Mouse (Mus musculus): ENCODE measurements around the gene Nr5a1.

Gene Nr5a1

DNA sequence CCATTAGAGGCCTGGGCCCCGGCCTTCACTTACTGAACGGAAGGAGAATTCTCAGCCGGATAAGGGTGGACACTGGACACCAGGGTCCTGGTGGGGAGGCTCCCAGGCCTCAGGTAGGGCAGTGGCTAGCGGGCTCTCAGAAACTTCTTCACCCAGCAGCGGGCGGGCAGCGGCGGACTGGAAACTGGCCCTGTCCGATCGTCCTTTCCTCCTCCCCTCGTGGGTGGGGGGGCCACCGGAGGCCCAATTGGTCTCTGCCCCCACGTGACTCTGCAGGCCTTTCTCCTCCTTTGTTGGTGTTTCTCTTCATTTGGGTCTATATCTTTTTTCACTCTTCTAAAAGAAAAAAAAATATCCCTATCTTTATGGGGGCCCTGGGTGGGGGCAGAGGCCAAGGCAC, at the start of gene Nr5a1:
Gene Nr5a1 (minus strand): TSS at position 219 of the 400 bp plus-strand sequence.
- DNase-seq: no peak

DNA sequence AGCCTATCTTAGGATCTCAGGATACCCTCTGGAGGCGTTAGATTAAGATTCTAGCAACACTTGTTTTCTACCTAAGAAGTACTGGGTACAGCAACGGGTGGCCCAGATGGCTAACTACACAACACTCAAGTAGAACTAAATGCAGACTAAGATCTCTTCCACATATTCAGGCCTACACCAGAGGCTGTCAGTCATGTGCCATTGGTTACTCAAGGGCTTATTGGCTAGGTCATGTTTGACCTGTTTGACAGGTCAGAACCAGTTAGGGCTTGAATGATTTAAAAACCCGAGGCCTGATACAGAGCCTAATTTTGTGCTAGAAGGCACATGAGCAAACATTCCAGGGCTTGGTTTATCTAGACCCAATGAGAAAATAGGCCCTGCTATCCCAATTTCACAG, 25.5 kb upstream of the Nr5a1 start:
- no peak for DNase-seq

DNA sequence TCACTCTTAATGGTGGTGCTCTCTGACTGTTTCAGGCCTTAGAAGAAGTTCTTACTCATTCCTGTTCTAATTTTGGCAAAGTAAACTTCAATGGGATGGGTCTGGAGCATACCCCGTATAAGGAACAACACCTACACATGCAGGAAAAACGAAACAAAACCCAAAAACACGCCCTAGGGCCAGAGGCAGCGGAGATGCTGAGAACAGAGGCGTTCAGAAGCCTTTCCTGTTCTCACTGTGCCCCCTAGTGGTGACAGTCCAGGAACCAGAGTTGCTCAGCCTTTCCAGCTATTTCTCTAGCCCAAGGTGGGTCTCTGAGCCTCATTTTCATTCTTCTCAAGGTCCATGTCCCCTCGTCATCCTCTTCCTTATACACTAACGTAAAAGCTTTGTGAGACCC, 25.1 kb upstream of the Nr5a1 start:
- DNase-seq: peak; percentile 67

DNA sequence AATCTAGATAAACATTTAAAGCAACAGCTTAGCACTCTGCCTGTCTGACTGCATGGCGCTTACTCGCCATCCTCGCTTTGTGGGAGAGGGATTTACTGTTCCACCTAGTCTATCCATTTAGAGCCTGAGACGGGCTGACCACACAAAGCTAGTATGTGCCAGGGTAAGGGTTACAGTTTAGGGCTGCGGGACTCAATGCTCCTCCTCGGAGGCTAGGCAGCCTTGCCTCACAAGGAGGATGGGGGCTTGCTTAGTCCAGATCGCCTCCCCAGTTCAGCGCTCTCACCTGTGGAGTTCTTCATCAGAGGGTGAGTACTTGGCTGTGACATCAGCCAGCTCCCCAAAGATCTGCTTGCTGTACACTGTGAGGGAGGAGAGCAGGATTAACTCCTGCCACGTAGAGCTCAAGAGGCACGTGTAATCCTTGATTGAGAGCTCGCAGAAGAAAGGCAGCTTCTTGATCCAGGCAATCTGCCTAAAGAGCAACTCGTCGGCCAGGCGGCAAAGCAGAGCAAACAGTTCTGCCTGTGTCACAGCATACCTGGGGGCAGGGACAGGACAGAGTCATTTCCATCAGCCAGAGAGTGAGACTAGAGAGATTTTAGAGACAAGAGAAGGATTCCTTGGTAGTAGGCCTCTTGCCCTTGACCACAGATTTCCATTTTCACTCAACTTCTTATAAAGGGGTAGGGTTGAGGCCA, 24.4 kb upstream of the Nr5a1 start:
- no peak for DNase-seq

DNA sequence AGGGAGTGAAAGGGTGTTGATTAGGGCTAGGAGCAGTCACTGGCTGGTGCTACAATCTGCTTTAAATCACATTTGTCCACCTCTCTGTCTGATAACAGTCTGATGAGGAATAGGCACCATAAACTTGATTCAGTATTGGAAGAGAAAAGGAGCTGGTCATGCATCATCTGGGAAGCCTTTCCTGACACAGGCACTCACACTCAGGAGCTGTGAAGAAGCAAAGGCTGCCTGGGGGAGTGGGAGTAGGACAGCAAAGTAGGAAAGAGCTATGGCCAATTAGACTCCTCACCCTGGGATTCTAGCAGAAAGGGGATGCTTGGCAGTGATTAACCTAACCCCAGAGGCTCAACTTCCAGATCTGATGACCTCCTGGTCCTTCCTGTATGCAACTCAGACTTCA, 21.4 kb upstream of the Nr5a1 start:
- DNase-seq: no peak

DNA sequence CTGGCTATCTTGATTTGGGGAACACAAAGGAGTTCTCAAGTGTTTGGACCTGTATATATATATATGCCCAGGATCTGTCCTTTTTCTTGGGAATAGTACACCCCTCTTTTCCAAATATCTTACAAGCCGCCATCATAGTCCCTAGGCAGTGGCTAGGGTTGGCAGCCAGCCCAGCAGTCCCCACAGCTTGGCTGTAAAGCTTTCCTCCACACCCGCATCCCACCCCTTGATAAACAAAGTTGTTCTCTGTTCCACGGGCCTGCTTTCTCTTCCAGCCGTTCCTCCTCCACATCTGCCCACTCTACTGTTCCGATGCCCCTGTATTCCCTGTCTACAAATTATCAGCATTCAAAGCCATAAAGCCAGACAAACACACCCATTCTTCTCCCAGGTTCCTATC, 20.4 kb upstream of the Nr5a1 start:
- no peak for DNase-seq

DNA sequence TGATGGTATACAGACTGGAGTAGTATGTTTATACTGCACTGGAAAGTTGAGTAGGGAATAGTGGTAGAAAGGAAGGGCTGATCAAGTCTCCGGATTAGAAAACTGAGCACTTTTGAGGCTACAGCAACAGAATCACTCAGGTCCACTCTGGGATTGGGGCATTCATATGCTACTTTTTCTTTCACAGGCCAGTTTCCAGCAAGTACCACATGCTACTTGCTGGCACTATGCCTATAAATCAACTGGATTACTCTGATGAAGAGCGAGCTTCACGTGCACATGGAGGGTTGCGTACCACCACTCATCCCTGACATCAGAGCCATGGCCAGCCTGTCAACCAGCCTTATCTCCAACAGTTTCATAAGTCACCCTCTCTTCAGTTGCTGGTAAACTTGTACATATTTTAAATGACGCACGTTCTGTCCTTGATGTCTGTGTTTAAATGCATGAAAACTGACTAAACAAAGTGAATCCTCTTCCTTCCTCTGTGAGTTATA, 16.0 kb upstream of the Nr5a1 start:
- no peak for DNase-seq

DNA sequence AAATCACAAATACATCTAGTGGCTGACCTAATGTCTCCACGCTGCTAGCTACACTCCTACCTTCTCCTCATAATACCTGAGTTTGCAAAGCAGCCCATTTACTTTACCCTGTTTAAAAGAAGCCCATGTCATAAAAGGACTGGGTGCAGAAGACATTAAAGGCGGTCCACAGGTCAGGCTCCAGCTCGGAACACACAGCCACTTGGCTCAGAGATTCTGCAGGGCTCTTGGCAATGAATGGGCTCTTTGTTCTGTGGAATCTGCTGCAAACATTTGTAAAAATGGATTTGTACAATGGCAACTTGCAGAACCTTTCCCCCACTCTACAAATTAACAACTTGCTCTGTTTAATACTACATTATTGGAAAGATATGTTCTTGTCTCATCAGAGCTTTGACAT, 11.1 kb upstream of the Nr5a1 start:
- no peak for DNase-seq

DNA sequence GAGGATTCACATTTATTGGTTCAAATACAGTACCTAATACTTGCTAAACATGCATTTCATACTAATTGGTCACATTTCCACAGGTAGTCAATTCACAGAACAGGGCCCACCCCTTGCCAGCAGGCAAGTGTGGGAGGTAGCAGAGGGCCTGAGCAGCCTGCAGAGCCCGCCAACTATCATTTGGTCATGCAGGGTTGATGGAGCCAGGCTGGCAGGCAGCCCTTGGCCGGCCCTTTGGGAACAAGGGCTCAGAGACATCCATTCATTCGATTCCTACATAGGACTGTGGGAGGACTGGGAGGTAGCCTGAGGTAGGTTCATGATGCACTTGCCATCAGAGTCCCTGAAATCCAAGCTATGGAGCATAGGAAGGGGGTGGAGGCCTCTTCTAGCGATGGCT, 9.0 kb upstream of the Nr5a1 start:
- no peak for DNase-seq

DNA sequence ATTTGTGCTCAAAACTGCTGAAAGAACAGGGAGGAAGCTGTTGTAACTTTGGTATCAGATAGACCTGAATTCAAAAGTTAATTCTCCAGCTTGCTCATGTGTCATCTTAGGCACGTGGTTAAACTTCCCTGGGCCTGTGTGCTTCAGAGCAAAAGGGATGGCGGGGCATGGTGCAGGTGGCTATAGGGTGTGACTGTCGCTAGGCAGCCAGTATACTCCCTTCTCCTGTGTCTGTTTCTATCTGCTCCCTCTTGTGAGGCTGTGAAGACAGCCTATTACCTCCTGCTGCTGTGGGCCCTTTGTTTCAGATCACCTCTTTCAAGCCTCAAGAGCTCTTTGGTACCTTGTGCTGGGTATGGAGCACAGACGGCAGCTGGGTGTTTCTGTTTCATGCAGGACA, 7.7 kb upstream of the Nr5a1 start:
- no peak for DNase-seq

DNA sequence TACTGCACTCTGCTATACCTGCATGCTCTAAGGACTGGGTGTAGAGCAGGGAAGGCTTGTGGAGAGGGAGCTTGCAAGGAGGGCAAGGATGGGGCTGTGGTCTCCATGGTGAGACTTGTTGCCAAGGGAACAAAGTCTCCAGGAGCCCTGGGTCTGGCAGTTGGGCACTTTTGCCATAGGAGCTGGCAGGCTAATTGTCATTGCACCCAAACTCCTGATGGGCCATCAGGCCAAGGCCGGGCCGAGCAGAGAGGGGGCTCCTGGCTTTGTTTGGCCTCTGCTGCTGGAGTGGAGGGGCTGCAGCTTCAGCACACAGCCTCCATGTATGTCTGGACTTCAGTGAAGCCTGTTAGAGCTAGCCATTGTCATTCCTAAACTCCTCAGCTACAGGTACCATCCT, 6.3 kb upstream of the Nr5a1 start:
- DNase-seq: no peak

DNA sequence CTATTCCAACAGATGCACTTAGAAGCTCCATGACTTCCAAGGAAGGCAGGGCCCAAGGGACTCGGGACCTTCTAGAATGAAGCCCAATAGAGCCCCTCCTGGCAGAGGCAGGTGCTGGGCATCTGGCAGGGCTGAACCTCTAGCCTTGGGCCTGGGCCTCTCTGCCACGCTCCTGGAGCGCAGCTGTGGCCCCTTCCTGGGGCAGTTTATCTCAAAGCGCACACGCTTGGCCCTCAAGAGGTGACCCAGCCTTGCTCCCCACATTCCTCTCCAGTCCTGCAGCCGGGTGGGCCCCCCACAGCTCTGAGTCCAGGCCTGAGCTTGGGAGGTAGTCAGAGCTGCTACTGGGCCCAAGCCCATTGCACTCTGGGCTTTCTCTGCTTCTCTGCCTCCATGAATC, 5.0 kb upstream of the Nr5a1 start:
- DNase-seq: no peak

DNA sequence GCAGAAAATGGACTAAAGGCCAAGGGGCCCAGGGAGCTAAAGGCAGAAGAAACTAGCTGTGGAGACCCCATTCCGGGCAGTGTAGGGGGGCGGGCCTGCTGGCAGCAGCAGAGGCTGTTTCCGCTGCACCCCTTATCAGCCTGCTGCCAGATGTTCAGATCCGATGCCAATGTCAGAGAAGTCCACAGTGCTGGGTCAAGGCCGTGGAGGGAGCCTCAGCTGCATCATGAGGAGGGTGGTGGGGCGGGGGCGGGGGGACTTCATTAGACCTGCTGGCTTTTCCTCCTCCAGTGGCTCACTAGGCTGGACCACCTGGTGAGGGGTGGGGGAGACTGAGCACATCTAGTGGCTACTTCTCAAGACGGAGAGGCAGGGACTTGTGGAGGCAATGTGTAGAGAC, 4.3 kb upstream of the Nr5a1 start:
- no peak for DNase-seq

DNA sequence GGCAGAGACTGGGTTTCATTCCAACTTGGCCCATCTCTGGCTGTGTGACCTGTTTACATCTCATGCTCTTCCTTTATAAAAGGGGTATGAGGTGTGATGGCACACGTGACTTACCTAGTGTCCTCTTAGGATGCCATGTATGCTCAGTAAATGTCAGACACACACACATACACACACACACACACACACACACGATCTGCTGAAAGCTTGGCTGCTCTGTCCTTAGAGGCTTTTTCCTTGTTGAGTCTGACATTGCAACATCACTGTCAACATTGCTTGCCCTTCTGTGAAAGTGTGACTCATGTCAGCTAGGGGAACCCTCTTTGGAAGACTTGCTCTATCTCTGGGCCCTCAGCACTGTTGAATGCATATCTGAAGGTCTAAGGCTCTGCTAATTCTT, 3.1 kb upstream of the Nr5a1 start:
- no peak for DNase-seq

DNA sequence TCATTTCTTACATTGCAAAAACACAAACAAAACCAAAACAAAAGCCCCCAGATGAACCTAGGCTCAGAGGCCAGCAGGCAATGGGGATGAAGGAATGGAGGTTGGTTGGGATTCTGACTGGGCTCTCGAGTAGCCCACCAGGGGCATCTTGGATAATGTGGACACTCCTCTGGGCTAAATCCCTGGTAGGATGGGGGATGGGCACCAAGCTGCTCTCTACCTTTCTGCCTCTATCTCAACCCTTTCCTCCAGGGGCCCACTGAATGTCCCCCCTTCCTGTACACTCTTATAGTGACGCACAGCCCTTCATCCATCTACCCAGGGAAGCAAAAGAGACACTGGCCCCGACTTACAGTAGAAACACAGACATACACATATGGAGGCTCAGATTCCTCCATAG, 746 bp downstream of the Nr5a1 start:
- no peak for DNase-seq

DNA sequence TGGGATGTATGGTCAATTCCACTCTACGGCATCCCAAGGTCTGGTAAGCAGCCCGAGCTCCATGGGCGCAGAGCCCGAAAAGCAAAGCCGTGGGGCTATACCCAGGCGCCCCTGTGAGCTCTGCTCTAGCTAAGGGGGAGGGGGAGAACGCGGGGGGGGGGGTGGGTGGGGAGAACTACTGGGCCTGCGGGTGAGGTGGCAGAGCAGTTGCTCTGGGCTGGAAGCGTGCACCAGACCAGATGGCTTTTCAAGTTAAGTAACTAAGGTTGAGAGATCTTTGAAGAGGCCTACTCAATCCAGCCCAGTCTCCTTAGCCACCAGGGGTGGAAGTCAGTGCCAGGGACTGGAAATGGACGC, 1.6 kb downstream of the Nr5a1 start:
- DNase-seq: no peak

DNA sequence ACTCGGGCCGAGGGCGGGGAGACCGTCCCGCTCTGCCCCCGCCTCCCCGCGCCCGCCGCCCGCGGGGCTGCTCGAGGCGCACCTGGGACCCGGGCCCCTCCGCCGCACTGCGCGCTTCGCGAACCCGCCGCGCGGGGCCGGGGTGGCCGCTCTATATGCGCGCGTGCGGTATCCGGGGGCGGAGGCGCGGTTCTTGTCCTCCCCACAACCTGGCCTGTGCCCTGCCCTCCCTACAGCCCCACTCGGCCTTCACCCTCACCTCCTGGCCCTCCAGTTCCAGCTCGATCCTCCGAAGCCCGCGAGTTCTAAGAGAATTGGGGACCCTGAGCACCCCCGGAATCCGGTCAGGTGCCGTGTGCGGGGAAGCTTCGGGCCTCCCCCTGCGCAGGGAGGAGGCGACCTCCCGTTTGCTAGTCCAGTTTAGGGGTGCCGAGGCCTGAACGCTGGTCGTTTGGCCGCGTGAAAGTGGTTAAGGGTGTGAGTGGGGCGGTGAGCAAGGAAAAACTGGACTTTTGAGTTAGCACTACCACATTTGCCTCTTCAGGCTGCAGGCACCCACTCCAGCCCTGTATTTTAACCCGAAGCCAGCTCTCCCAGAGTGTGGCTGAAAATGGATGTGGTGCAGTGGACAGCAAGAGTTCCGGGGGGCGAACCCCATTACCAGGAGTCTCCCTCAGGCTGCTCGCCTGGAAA, 2.1 kb downstream of the Nr5a1 start:
- DNase-seq: no peak

DNA sequence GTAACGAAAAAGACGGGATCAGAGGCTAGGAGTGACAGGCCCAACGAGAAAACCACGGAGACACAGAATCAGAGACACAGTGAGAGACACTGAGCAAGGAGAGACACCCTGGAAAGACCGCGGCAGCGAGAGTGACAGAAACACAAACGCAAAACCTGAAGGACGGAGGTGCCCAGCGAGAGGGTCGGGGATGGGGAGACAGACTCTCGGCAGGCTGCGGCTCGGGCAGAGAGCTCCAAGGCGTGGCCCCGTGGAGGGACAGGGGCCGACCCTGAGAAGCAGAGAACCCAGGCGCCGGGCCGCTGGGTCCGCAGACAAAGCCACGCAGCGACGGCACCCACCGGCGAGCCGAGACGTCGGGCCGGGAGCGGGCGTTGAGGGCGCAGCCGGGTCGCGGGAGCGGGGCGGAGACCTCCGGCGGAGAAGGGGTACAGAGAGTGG, 2.9 kb downstream of the Nr5a1 start:
- no peak for DNase-seq

DNA sequence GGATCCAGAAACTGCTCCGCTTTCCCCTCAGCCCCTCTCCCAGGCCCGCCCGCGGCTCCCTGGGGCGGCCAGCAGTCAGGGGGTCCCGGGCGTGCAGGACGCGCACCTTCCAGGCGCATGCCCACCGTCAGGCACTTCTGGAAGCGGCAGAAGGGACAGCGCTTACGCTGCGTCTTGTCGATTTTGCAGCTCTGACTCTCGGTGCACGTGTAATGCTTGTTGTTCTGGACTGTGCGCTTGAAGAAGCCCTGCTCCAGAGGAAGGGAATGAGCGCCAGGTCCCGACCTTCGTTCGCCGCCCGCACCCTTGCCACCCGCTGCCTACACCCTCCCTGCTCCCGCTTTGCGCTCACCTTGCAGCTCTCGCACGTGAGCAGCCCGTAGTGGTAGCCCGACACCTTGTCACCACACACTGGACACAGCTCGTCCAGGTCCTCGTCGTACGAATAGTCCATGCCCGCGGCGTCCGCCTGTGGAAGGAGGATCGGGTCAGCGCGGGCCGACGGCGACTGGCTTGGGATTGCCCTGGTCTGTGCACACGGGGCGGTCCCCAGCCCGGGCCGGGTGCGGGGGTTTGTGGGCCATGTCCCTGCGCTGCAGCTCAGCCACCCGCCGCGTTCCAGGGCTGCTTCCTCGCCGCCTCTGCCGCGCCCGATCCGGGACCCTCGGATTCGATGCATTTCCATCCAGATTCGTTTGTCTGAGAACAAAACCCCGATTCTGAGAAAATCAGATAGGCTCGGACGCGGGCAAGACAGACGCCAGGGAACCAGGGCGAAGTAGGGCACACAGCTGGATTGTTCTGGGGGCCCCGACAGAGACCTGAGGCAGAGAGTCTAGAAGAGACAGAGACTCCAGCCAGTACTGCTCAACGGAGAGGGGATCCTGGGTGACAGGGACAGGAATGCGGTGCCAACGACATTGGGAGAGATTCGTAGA, 3.8 kb downstream of the Nr5a1 start:
- DNase-seq: no peak

DNA sequence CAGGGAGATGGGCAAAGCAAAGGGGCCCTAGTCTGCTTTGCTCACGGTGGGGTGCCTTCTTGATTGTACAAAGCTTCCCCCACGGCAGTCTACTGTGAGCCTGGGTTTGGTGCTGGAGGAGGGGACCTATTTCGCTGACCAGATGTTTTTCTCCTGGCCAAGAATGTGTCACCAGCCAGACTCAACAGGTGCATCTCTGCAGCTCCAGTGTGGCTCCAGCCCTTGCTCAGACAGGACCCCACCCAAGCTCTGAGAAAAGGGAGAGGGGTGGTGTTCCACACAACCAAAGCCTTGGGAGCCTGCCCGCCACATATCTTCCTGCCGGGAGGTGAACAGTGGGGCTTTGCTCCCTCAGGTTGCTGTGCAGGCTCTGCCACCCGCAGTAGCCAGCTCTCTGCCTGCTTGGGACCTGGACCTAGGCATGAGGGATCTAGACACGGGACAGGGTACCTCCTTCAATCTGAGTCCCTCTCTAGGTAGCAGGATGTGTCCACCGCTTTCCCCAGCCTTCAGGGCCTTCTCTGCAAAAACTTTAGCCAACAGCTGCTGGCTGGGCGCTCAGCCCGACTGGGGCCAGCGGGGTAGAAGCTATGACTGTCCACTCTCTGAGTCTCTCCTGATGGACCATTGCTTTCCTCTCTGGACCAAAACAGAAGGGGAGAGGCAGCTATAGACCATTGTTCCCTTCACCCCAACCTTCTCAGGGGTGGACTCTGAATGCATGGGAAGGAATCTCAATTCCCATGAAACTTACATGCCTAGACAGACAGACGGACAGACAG, 5.2 kb downstream of the Nr5a1 start:
- DNase-seq: no peak

DNA sequence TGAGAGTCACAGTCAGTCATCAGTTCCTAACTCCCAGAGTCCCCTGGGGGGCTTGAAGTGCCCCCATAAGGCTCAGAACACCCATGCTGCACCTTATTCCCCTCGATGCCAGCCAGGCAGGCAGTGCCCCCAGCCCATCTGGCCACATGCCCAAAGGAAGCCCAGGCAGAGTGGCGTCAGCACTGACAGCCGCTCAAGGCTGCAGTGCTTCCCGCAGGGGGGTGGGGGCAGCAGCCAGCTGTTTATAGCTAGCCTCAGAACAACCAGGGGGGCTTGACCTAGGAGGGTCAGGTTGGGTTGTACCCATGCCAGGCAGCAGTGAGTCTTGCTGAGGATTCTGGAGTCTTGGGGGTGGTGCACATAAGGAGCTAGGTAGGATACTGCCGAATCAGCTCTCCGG, 7.7 kb downstream of the Nr5a1 start:
- DNase-seq: no peak

DNA sequence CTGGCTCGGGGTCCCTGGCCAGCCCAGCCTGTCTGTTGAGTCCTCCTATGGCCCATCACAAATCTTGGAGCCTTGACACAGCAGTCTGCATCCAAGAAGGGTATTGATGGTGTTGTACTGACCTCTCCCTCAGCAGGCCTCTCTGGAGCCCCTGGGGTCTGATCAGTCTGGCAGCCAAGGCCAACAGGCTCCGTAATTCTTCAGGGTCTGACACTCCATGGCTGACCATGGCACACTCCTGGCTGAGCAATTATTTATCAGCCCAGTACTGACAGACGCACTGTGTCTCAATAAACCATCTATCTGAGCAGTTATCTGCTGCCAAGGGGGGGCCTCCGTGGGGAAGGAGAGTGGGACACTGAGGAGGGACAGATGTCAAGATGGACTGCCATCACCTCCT, 9.3 kb downstream of the Nr5a1 start:
- DNase-seq: no peak

DNA sequence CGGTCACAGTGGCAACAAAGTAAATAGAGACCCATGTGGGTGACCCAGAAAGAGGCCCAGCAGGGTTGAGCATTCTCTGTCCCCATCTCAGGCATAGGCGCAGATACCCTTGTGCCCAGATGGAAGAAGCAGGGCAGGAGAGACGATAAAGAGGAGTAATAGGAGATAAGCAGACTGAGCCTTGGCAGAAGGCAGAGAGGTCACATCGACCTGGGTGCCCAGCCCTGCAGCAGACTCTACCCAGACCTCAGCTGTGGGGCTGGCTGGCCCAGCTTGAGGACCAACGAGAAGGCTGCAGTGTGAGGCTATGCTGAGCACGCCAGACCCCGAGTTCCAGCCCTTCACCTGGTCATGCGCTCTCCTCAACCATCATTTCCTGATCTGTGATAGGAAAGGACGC, 10.0 kb downstream of the Nr5a1 start:
- no peak for DNase-seq
